Mouse (Mus musculus) cerebellum, adult 8-10 months (tissue): ENCODE measurements around the gene Cd40.

Experiments used
- DNase-seq: peaks from one replicate; pipeline ENCODE4 v3.0.0; 2022

Cd40 gene

DNA sequence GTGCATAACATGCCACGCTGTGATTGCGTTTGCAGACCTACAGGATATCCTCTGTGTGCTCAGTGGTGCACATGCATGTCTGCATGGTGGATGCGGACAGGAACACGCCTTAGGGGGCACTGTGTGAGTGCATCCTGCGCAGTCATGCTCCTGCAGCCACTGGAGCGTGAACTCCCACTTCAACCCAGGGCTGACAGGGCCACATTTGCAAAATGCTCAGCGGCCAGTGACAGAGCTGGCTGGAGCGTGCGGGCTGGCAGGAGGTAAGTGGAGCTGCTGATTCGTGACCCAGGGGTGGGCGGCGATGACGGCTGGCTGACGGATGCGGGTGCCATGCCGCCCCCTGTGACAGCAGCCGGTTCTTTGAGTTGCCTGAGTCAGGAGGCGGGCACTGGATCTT, 51.2 kb downstream of the Cd40 start:
- no peak for DNase-seq

- peak; percentile 79 for DNase-seq
Measured at GRCm38 (mm10) chr2:165112149-165112548, 56.7 kb downstream of the Cd40 start.

DNA sequence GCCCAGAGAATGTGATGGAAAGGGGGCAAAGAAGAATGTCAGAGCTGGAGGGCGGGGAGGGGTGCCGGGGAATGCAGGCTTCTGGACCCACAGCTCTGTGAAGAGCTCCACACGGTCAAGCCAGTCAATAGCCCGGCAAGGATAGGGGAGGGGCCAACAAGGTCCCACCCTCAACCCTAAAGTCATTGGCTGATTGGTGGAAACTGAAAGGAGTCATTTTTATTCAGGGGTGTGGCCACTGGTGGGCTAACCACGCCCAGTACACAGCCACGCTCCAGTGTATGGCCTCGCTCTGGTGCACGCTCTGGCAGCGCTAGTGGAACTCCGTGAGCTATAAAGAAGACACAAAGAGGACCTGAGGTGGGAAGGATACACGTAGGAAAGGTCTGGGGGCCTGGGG, 58.3 kb downstream of the Cd40 start:
- no peak for DNase-seq

DNA sequence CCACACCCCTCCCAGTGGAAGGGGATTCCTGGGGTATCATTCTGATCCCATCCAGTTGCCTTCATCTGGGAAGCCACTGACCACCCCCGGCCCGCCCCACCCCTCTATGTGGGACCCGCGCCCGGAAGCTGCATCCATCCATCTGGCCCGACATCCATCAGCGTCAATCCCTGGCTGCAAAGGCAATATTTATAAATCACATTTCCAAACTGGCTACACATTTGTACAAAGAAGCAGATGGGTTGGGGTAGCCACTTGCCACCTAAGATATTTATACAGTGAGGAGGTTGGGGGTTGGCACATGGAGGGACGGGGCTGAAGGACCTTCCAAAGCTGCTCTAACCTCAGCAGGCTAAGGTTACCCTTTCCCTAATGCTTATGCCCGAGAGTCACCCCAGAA, 65.3 kb downstream of the Cd40 start:
- DNase-seq, result no peak

- DNase-seq, result no peak
Measured at GRCm38 (mm10) chr2:165121206-165121840, 65.9 kb downstream of the Cd40 start.
